Comparison of ENCODE assay signal across 33 mouse cellular contexts in the genomic region with DNA sequence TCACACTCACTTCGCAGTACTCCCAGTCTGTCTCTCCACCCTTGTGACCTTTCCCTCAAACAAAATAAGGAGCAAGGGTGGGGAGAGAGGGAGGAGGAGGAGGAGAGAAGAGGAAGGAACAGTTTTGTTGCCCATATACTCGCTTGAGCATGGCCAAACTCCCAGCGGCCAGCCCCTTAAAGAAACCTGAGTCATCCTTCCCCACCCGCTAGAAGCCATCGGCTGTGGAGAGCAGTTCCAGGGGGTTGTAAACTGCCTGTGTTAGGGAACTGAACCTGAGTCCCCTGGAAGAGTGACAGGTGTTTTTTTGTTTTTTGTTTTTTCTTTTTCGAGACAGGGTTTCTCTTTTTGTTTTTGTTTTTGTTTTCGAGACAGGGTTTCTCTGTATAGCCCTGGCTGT. TPM values are rescaled to one million over a fixed set of nuclear protein-coding genes. Genes with fewer than 3 reads are reported as not detected.
DNase-seq lines count a peak whose midpoint lies in the region; ATAC-seq and TF ChIP-seq lines count a peak whose summit lies in the region.
"Had no signal": no experiment of that assay in that cellular context is flagged by ENCODE, and none has a peak within 500 bp of the region (broad histone marks: within the 10 kb centered on the region; RNA-seq: fewer than 3 reads in every experiment).

No protein-coding gene starts in this region.

- no peak overlapping the region for H3K4me2 ChIP-seq in liver, embryonic 16.5 days (ENCODE audit: low read depth, low read length)
- H3K4me2 ChIP-seq: forebrain, embryonic 15.5 days; heart, embryonic 15.5 days; hindbrain, embryonic 12.5 days; intestine, embryonic 15.5 days; limb, embryonic 15.5 days; midbrain, embryonic 15.5 days had no signal

- no peak for TF ChIP-seq POLR2A in ES-Bruce4 (IDR thresholded peaks at IDR 0.05; ENCODE audit: insufficient read depth, low read length)

- TF ChIP-seq EP300 in ES-Bruce4 (IDR thresholded peaks at IDR 0.05; ENCODE audit: insufficient read depth, low read depth, low read length) = peak; percentile 45; the same call in 1 of the 2 replicates

- DNase-seq in 416B (ENCODE audit: low read depth) = peak; percentile 69
- no peak for DNase-seq in adipocyte (ENCODE audit: low spot score)
- DNase-seq in layer of hippocampus, adult 9-11 months = no peak
- DNase-seq in limb, embryonic 10.5 days (ENCODE audit: low spot score) = no peak
- DNase-seq: adrenal gland, adult 8-10 months; B cell, adult 2 months; cerebellum, adult 8-10 months; cerebellum, postnatal 25 days; gastrocnemius, postnatal 25 days; heart, adult 18-20 months; kidney, adult 2 months; left cerebral cortex, postnatal 4 days; lung, adult 18-20 months; lung, postnatal 4 days; right cerebral cortex, adult 18-20 months; right cerebral cortex, postnatal 4 days; thymus, adult 2 months; thymus, postnatal 36 days had no signal

- TF ChIP-seq CTCF in ES-Bruce4 (IDR thresholded peaks at IDR 0.05; ENCODE audit: low read depth, low read length) = no peak

- ATAC-seq in common myeloid progenitor, adult 5-6 weeks (replicated peaks; ENCODE audit: low read depth, poor library complexity, severe bottlenecking) = peak; percentile 77
- peak; percentile 27; the same call in 1 of the 2 replicates for ATAC-seq in liver, embryonic 16.5 days (ENCODE audit: low read depth)
- ATAC-seq: activated CD4-positive, CD25-positive, alpha-beta regulatory T cell, adult 4 months; forebrain, embryonic 15.5 days; hindbrain, postnatal 0 days; intestine, embryonic 15.5 days; lung, postnatal 0 days; midbrain, embryonic 15.5 days had no signal

- 0 out of 2 replicates have a peak overlapping the region, but pooled peaks have one; percentile 1 for H3K9ac ChIP-seq in ES-Bruce4 (ENCODE audit: low read depth, poor library complexity, severe bottlenecking)
- H3K9ac ChIP-seq in liver, embryonic 16.5 days (ENCODE audit: low read depth, low read length) = no peak overlapping the region
- H3K9ac ChIP-seq: forebrain, embryonic 15.5 days; heart, embryonic 15.5 days; hindbrain, embryonic 12.5 days; intestine, embryonic 15.5 days; limb, embryonic 15.5 days; midbrain, embryonic 15.5 days had no signal

- no peaks in the 10 kb centered on the region for H3K27me3 ChIP-seq in ES-Bruce4 (ENCODE audit: control insufficient read depth, insufficient read depth, low read length, poor library complexity, severe bottlenecking)
- no peaks in the 10 kb centered on the region for H3K27me3 ChIP-seq in liver, embryonic 16.5 days (ENCODE audit: control insufficient read depth, insufficient read depth, low read depth, low read length)
- no peaks in the 10 kb centered on the region for H3K27me3 ChIP-seq in limb, embryonic 10.5 days (ENCODE audit: low read depth, poor library complexity, severe bottlenecking)
- H3K27me3 ChIP-seq: forebrain, embryonic 15.5 days; heart, embryonic 15.5 days; hindbrain, embryonic 12.5 days; intestine, embryonic 15.5 days; limb, embryonic 15.5 days; midbrain, embryonic 15.5 days had no signal

- peak overlapping the region; percentile 64 for H3K27ac ChIP-seq in ES-Bruce4 (ENCODE audit: insufficient read depth, low read length)
- H3K27ac ChIP-seq in liver, embryonic 16.5 days (ENCODE audit: low read length) = no peak overlapping the region
- H3K27ac ChIP-seq in limb, embryonic 10.5 days = no peak overlapping the region
- H3K27ac ChIP-seq: forebrain, embryonic 15.5 days; heart, embryonic 15.5 days; hindbrain, embryonic 12.5 days; hindbrain, postnatal 0 days; intestine, embryonic 15.5 days; kidney, postnatal 0 days; limb, embryonic 15.5 days; midbrain, embryonic 10.5 days; midbrain, embryonic 15.5 days; stomach, postnatal 0 days had no signal

- peaks cover 1% of the 10 kb centered on the region for H3K4me1 ChIP-seq in ES-Bruce4 (ENCODE audit: control insufficient read depth, insufficient read depth, low read length)
- peaks cover 4% of the 10 kb centered on the region for H3K4me1 ChIP-seq in liver, embryonic 16.5 days (ENCODE audit: control insufficient read depth, low read depth, low read length)
- H3K4me1 ChIP-seq in limb, embryonic 10.5 days = peaks cover 2% of the 10 kb centered on the region
- H3K4me1 ChIP-seq: heart, embryonic 15.5 days; hindbrain, embryonic 12.5 days; intestine, embryonic 15.5 days; limb, embryonic 15.5 days had no signal

- H3K36me3 ChIP-seq in ES-Bruce4 (ENCODE audit: control insufficient read depth, insufficient read depth, low read length, poor library complexity, severe bottlenecking) = no peaks in the 10 kb centered on the region
- H3K36me3 ChIP-seq in liver, embryonic 16.5 days (ENCODE audit: control insufficient read depth, insufficient read depth) = no peaks in the 10 kb centered on the region
- H3K36me3 ChIP-seq in limb, embryonic 10.5 days = no peaks in the 10 kb centered on the region
- H3K36me3 ChIP-seq: forebrain, embryonic 15.5 days; heart, embryonic 15.5 days; hindbrain, embryonic 12.5 days; intestine, embryonic 15.5 days; limb, embryonic 15.5 days; midbrain, embryonic 10.5 days; midbrain, embryonic 15.5 days had no signal

- H3K9me3 ChIP-seq in ES-Bruce4 (replicated peaks; ENCODE audit: control insufficient read depth, insufficient read depth, low read length, poor library complexity, severe bottlenecking) = no peaks in the 10 kb centered on the region
- no peaks in the 10 kb centered on the region for H3K9me3 ChIP-seq in liver, embryonic 16.5 days (replicated peaks; ENCODE audit: control insufficient read depth, low read length)
- no peaks in the 10 kb centered on the region for H3K9me3 ChIP-seq in limb, embryonic 10.5 days (replicated peaks)
- H3K9me3 ChIP-seq: forebrain, embryonic 15.5 days; heart, embryonic 15.5 days; hindbrain, embryonic 12.5 days; intestine, embryonic 15.5 days; limb, embryonic 15.5 days; midbrain, embryonic 10.5 days; midbrain, embryonic 15.5 days had no signal

- no peak overlapping the region for H3K4me3 ChIP-seq in ES-Bruce4 (ENCODE audit: low read depth, low read length)
- H3K4me3 ChIP-seq in liver, embryonic 16.5 days (ENCODE audit: low read depth, low read length) = no peak overlapping the region
- no peak overlapping the region for H3K4me3 ChIP-seq in limb, embryonic 10.5 days
- H3K4me3 ChIP-seq: forebrain, embryonic 15.5 days; heart, embryonic 15.5 days; hindbrain, embryonic 12.5 days; intestine, embryonic 15.5 days; limb, embryonic 15.5 days; midbrain, embryonic 10.5 days; midbrain, embryonic 15.5 days had no signal

- WGBS in liver, embryonic 16.5 days (ENCODE audit: insufficient replicate concordance) = 32% methylated on average over 7 of the region's 7 CpGs
- 52% methylated on average over 7 of the region's 7 CpGs for WGBS in limb, embryonic 10.5 days

RNA-seq across cellular contexts. Expression of a gene that starts 5.4 kb away (rescaled TPM):
- 53.2 and 54.5 TPM in 2 replicates for polyA plus RNA-seq in ES-Bruce4 (2011; ENCODE audit: insufficient read depth, insufficient read length, low read depth, missing spikeins)
- total RNA-seq in common myeloid progenitor, adult 5-6 weeks (2017) = 48.1 and 48.3 TPM in 2 replicates
- polyA plus RNA-seq in liver, embryonic 16.5 days (2015; fragmentation: Nextera tagmentation; extraction: Ambion mirVana) = 23.5 and 29.7 TPM in 2 replicates
- polyA plus RNA-seq in limb, embryonic 10.5 days (2016; fragmentation: Nextera tagmentation; extraction: Ambion mirVana) = 44.5 and 47.3 TPM in 2 replicates

RNA-seq across cellular contexts. Expression of a gene that starts 6.2 kb away (rescaled TPM):
- 59.0 and 65.6 TPM in 2 replicates for polyA plus RNA-seq in ES-Bruce4 (2011; ENCODE audit: insufficient read depth, insufficient read length, low read depth, missing spikeins)
- 55.6 and 56.1 TPM in 2 replicates for total RNA-seq in common myeloid progenitor, adult 5-6 weeks (2017)
- 4.8 and 5.6 TPM in 2 replicates for polyA plus RNA-seq in liver, embryonic 16.5 days (2015; fragmentation: Nextera tagmentation; extraction: Ambion mirVana)
- polyA plus RNA-seq in limb, embryonic 10.5 days (2016; fragmentation: Nextera tagmentation; extraction: Ambion mirVana) = 13.6 and 13.8 TPM in 2 replicates

RNA-seq across cellular contexts. Expression of a gene that starts 29.5 kb away (rescaled TPM):
- 393 and 460 TPM in 2 replicates for polyA plus RNA-seq in ES-Bruce4 (2011; ENCODE audit: insufficient read depth, insufficient read length, low read depth, missing spikeins)
- 696 and 720 TPM in 2 replicates for total RNA-seq in common myeloid progenitor, adult 5-6 weeks (2017)
- polyA plus RNA-seq in liver, embryonic 16.5 days (2015; fragmentation: Nextera tagmentation; extraction: Ambion mirVana) = 103 and 116 TPM in 2 replicates
- 322 and 347 TPM in 2 replicates for polyA plus RNA-seq in limb, embryonic 10.5 days (2016; fragmentation: Nextera tagmentation; extraction: Ambion mirVana)
